Mouse (Mus musculus): ENCODE results near the gene Carm1. TPM values are rescaled to one million over a fixed set of nuclear protein-coding genes. Genes with fewer than 3 reads are reported as not detected.
A peak's percentile ranks its signal among the peaks of the same experiment; 100 is the strongest.
"Not testable (repeated sequence)": the region's sequence is repeated elsewhere in the genome, so short reads cannot be mapped to it uniquely, and the experiment has no call there.

Gene Carm1
- polyA plus RNA-seq, 1 experiment from 2014 or later: 81.4 TPM

DNA sequence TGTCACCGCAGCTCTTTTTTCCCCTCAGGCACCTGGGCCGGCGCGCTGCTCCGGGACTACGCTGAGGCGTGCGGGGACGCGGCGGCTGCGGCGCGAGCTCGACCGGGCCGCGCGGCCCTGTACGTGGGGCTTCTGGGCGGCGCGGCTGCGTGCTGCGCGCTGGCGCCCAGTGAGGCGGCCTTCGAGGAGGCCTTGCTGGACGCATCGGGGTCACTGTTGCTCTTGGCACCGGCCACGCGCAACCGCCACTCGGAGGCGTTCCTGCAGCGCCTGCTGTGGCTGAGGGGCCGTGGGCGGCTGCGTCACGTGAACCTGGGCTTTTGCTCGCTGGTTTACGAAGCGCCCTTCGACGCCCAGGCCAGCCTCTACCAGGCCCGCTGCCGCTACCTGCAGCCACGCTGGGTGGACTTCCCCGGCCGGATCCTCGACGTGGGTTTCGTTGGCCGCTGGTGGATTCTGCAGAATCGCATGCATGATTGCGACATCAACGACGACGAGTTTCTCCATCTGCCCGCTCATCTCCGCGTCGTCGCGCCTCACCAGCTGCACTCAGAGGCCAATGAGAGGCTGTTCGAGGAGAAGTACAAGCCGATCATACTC is 46.5 kb downstream of the Carm1 start:
- Histone ChIP-seq H3K9me3 (ENCODE audit: control insufficient read depth, low read length) (no peaks in the 10 kb centered on the region), H3K4me3 (ENCODE audit: low read depth, low read length) (peak overlapping the region; percentile 62), H3K36me3 (ENCODE audit: control insufficient read depth, insufficient read depth, low read length) (peaks cover 12% of the 10 kb centered on the region), H3K27me3 (ENCODE audit: control insufficient read depth, insufficient read depth, low read length) (no peaks in the 10 kb centered on the region), H3K4me2 (ENCODE audit: low read depth) (peak overlapping the region; percentile 94), H3K27ac (ENCODE audit: low read depth, low read length) (peak overlapping the region; percentile 74), H3K4me1 (ENCODE audit: control insufficient read depth, insufficient read depth, low read length) (peaks cover 8% of the 10 kb centered on the region), H3K9ac (ENCODE audit: low read length) (peak overlapping the region; percentile 73)
- DNase-seq (ENCODE audit: low spot score) (peak; percentile 39), ATAC-seq (ENCODE audit: insufficient read depth, low FRiP score, low TSS enrichment) (peak; percentile 76)
- 3% methylated on average over 69 of the region's 69 CpGs for WGBS

DNA sequence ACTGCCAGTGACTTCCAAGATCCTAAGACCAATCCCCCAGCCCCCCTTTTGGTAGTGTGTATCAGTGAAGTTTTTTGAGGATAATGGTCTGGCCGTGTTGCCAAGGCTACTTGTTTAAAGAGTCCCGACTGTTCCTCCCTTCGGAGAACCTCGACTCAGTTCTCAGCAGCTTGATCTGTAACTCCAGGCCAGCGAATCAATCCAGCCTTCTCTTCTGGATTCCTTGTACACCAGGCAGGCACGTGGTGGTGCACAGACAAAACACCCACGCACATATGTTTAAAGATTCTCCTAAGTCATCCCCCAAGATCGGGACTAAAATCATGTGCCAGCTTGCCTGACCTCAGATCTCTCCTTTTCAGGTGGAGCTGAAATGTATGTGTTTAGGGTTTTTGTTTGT is 47.7 kb downstream of the Carm1 start:
- not testable (repeated sequence) for H3K27me3 ChIP-seq (ENCODE audit: control insufficient read depth, insufficient read depth, low read length); H3K27ac ChIP-seq (ENCODE audit: low read depth, low read length); H3K4me1 ChIP-seq (ENCODE audit: control insufficient read depth, insufficient read depth, low read length); DNase-seq (ENCODE audit: low spot score); H3K36me3 ChIP-seq (ENCODE audit: control insufficient read depth, insufficient read depth, low read length); H3K9me3 ChIP-seq (ENCODE audit: control insufficient read depth, low read length); ATAC-seq (ENCODE audit: insufficient read depth, low FRiP score, low TSS enrichment); H3K9ac ChIP-seq (ENCODE audit: low read length); H3K4me3 ChIP-seq (ENCODE audit: low read depth, low read length)
- H3K4me2 ChIP-seq (ENCODE audit: low read depth): peak overlapping the region; percentile 94
- 90% methylated on average over 8 of the region's 8 CpGs for WGBS

- Histone ChIP-seq H3K4me3 (ENCODE audit: low read depth, low read length) (no peak overlapping the region), H3K4me2 (ENCODE audit: low read depth) (no peak overlapping the region), H3K4me1 (ENCODE audit: control insufficient read depth, insufficient read depth, low read length) (peaks cover 8% of the 10 kb centered on the region), H3K27ac (ENCODE audit: low read depth, low read length) (no peak overlapping the region), H3K9me3 (ENCODE audit: control insufficient read depth, low read length) (no peaks in the 10 kb centered on the region), H3K9ac (ENCODE audit: low read length) (no peak overlapping the region), H3K36me3 (ENCODE audit: control insufficient read depth, insufficient read depth, low read length) (peaks cover 3% of the 10 kb centered on the region; the same call in 1 of the 2 replicates), H3K27me3 (ENCODE audit: control insufficient read depth, insufficient read depth, low read length) (no peaks in the 10 kb centered on the region)
- ATAC-seq (ENCODE audit: insufficient read depth, low FRiP score, low TSS enrichment) (no peak), DNase-seq (ENCODE audit: low spot score) (no peak)
- WGBS: 92% methylated on average over 2 of the region's 2 CpGs
These were observed 48.1 kb downstream of the Carm1 start for GRCm38 (mm10) chr9:21594838-21595237.

DNA sequence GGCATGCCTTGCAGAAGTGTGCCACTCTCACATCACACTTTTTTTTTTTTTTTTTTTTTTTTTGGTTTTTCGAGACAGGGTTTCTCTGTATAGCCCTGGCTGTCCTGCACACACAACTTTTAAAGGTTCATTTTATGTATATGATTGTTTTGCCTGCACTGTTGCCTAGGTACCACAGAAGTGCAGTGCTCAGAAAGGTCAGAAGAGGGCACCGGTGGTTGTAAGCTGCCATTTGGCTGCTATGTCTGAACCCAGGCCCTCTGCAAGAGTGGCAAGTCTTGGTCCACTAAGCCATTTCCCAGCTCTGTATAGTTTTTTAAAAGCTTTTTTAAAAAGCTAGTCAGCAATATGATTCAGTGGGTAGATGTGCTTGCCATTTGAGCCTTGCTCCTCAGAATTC is 51.5 kb downstream of the Carm1 start:
- no peak for DNase-seq (ENCODE audit: low spot score)
- WGBS: 38% methylated on average over 2 of the region's 2 CpGs

DNA sequence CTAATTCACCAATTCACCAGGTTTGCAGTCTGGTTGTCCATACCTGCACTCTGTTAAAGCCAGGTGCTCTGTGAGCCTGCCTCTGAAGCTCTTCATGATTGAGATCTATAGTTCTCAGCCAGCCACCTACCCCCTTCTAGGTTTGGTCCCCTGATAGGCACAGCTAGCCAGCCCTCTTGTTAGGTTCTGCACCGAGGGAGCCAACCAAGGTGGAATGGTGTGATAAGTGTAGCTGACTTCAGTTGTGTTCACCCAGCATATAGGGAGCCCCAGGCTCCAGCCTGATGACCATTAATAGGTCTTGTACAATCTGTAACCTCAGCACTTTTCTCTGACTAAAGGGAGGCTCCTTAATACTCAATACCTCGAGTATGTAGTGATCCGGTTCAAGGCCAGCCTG is 53.5 kb downstream of the Carm1 start:
- no peaks in the 10 kb centered on the region for H3K36me3 ChIP-seq (ENCODE audit: control insufficient read depth, insufficient read depth, low read length)
- no peaks in the 10 kb centered on the region for H3K9me3 ChIP-seq (ENCODE audit: control insufficient read depth, low read length)
- H3K4me1 ChIP-seq (ENCODE audit: control insufficient read depth, insufficient read depth, low read length): no peaks in the 10 kb centered on the region
- no peak overlapping the region for H3K27ac ChIP-seq (ENCODE audit: low read depth, low read length)
- H3K9ac ChIP-seq (ENCODE audit: low read length): no peak overlapping the region
- no peaks in the 10 kb centered on the region for H3K27me3 ChIP-seq (ENCODE audit: control insufficient read depth, insufficient read depth, low read length)
- DNase-seq (ENCODE audit: low spot score) (no peak), ATAC-seq (ENCODE audit: insufficient read depth, low FRiP score, low TSS enrichment) (no peak)
- no peak overlapping the region for H3K4me2 ChIP-seq (ENCODE audit: low read depth)
- WGBS: 76% methylated on average over 3 of the region's 3 CpGs
- no peak overlapping the region for H3K4me3 ChIP-seq (ENCODE audit: low read depth, low read length)

More for the DNA sequence above, 51.5 kb downstream of the Carm1 start:
- no peaks in the 10 kb centered on the region for H3K9me3 ChIP-seq (ENCODE audit: control insufficient read depth, low read length)
- no peak overlapping the region for H3K4me3 ChIP-seq (ENCODE audit: low read depth, low read length)
- ATAC-seq (ENCODE audit: insufficient read depth, low FRiP score, low TSS enrichment): no peak
- no peak overlapping the region for H3K4me2 ChIP-seq (ENCODE audit: low read depth)
- H3K27ac ChIP-seq (ENCODE audit: low read depth, low read length): no peak overlapping the region
- no peak overlapping the region for H3K9ac ChIP-seq (ENCODE audit: low read length)
- no peaks in the 10 kb centered on the region for H3K27me3 ChIP-seq (ENCODE audit: control insufficient read depth, insufficient read depth, low read length)
- H3K4me1 ChIP-seq (ENCODE audit: control insufficient read depth, insufficient read depth, low read length): peaks cover 8% of the 10 kb centered on the region
- H3K36me3 ChIP-seq (ENCODE audit: control insufficient read depth, insufficient read depth, low read length): no peaks in the 10 kb centered on the region

DNA sequence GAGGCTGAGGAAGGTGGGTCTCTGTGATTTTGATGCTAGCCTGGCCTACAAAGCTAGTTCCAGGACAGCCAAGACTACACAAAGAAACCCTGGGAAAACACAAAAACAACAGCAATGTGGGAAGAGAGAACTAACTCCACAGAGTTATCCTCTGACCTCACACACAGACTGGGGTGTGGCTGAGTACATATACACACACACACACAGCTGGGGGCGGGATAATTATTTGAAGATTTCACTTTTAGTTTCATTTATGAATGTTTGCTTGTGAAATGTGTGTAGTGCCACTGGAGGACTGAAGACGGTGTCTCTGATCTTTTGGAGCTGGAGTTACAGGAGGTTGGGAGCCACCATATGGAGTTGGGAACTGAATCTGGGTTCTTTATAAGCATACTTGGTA is 54.4 kb downstream of the Carm1 start:
- 93% methylated on average over 2 of the region's 2 CpGs for WGBS
- no peak overlapping the region for H3K27ac ChIP-seq (ENCODE audit: low read depth, low read length)
- no peaks in the 10 kb centered on the region for H3K9me3 ChIP-seq (ENCODE audit: control insufficient read depth, low read length)
- no peaks in the 10 kb centered on the region for H3K4me1 ChIP-seq (ENCODE audit: control insufficient read depth, insufficient read depth, low read length)
- no peak overlapping the region for H3K9ac ChIP-seq (ENCODE audit: low read length)
- no peak overlapping the region for H3K4me2 ChIP-seq (ENCODE audit: low read depth)
- ATAC-seq (ENCODE audit: insufficient read depth, low FRiP score, low TSS enrichment) (no peak), DNase-seq (ENCODE audit: low spot score) (no peak)
- H3K4me3 ChIP-seq (ENCODE audit: low read depth, low read length): no peak overlapping the region
- H3K36me3 ChIP-seq (ENCODE audit: control insufficient read depth, insufficient read depth, low read length): no peaks in the 10 kb centered on the region
- H3K27me3 ChIP-seq (ENCODE audit: control insufficient read depth, insufficient read depth, low read length): no peaks in the 10 kb centered on the region

GRCm38 (mm10) chr9:21601722-21602399 is 55.2 kb downstream of the Carm1 start:
- WGBS: 46% methylated on average over 10 of the region's 10 CpGs
- peak; percentile 58; the same call in 1 of the 2 replicates for ATAC-seq (ENCODE audit: insufficient read depth, low FRiP score, low TSS enrichment)
- DNase-seq (ENCODE audit: low spot score): peak; percentile 75
- Histone ChIP-seq H3K4me2 (ENCODE audit: low read depth) (no peak overlapping the region), H3K27me3 (ENCODE audit: control insufficient read depth, insufficient read depth, low read length) (no peaks in the 10 kb centered on the region), H3K4me1 (ENCODE audit: control insufficient read depth, insufficient read depth, low read length) (no peaks in the 10 kb centered on the region), H3K9ac (ENCODE audit: low read length) (no peak overlapping the region), H3K27ac (ENCODE audit: low read depth, low read length) (no peak overlapping the region), H3K9me3 (ENCODE audit: control insufficient read depth, low read length) (no peaks in the 10 kb centered on the region), H3K4me3 (ENCODE audit: low read depth, low read length) (no peak overlapping the region), H3K36me3 (ENCODE audit: control insufficient read depth, insufficient read depth, low read length) (no peaks in the 10 kb centered on the region)

DNA sequence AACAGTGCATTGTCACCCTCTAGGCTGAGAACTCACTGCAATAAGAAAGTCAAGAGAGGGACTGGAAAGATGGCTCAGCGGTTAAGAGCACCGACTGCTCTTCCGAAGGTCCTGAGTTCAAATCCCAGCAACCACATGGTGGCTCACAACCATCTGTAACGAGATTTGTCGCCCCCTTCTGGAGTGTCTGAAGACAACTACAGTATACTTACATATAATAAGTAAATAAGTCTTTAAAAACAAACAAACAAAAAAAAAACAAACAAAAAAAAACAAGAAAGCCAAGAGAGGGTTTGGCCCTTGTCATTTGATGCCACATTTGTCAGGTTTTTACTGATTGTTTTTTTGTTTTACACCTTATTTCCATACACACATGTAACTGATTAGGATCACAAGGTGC is 57.4 kb downstream of the Carm1 start:
- H3K9ac ChIP-seq (ENCODE audit: low read length): no peak overlapping the region
- H3K9me3 ChIP-seq (ENCODE audit: control insufficient read depth, low read length): no peaks in the 10 kb centered on the region
- H3K4me1 ChIP-seq (ENCODE audit: control insufficient read depth, insufficient read depth, low read length): no peaks in the 10 kb centered on the region
- DNase-seq (ENCODE audit: low spot score): no peak
- no peak overlapping the region for H3K27ac ChIP-seq (ENCODE audit: low read depth, low read length)
- WGBS: 71% methylated on average over 5 of the region's 5 CpGs
- ATAC-seq (ENCODE audit: insufficient read depth, low FRiP score, low TSS enrichment): no peak
- H3K36me3 ChIP-seq (ENCODE audit: control insufficient read depth, insufficient read depth, low read length): no peaks in the 10 kb centered on the region
- no peaks in the 10 kb centered on the region for H3K27me3 ChIP-seq (ENCODE audit: control insufficient read depth, insufficient read depth, low read length)
- H3K4me3 ChIP-seq (ENCODE audit: low read depth, low read length): no peak overlapping the region
- H3K4me2 ChIP-seq (ENCODE audit: low read depth): no peak overlapping the region

- ATAC-seq (ENCODE audit: insufficient read depth, low FRiP score, low TSS enrichment) (no peak), DNase-seq (ENCODE audit: low spot score) (no peak)
- H3K27ac ChIP-seq (ENCODE audit: low read depth, low read length): no peak overlapping the region
- H3K9me3 ChIP-seq (ENCODE audit: control insufficient read depth, low read length): no peaks in the 10 kb centered on the region
- H3K27me3 ChIP-seq (ENCODE audit: control insufficient read depth, insufficient read depth, low read length): no peaks in the 10 kb centered on the region
- H3K4me1 ChIP-seq (ENCODE audit: control insufficient read depth, insufficient read depth, low read length): no peaks in the 10 kb centered on the region
- H3K4me3 ChIP-seq (ENCODE audit: low read depth, low read length): no peak overlapping the region
- no peaks in the 10 kb centered on the region for H3K36me3 ChIP-seq (ENCODE audit: control insufficient read depth, insufficient read depth, low read length)
- 74% methylated on average over 5 of the region's 5 CpGs for whole genome bisulfite sequencing
- H3K4me2 ChIP-seq (ENCODE audit: low read depth): no peak overlapping the region
- no peak overlapping the region for H3K9ac ChIP-seq (ENCODE audit: low read length)
These were observed 59.2 kb downstream of the Carm1 start for GRCm38 (mm10) chr9:21605865-21606264.

All from neural tube, embryonic 11.5 days (tissue).